Mouse (Mus musculus) v-Abl transformed pro-B cells (cell line): ENCODE data around the gene Tspan11.

ENCODE experiments used
- in situ Hi-C, 2 experiments: fragments of 400-800 bp; cut with MboI; formaldehyde crosslinking; loops; one replicate each; pipeline ENCODE4 v1.15.1; 2025; ENCODE audit not compliant: unreplicated experiment in 2 of 2

The Tspan11 gene

GRCm38 (mm10) chr6:127887511-127888421 is at the start of gene Tspan11:
Gene Tspan11, plus strand, starts transcription at chr6:127887589.
- in situ Hi-C loops: no loop called here

GRCm38 (mm10) chr6:127837910-127838309 is 49.5 kb upstream of the Tspan11 start:
- in situ Hi-C loops: no loop called here

- in situ Hi-C loops: no loop called here
Observed at GRCm38 (mm10) chr6:127839538-127839937, 47.9 kb upstream of the Tspan11 start.

- in situ Hi-C loops: no loop called here
Observed at GRCm38 (mm10) chr6:127840171-127840570, 47.2 kb upstream of the Tspan11 start.

- in situ Hi-C loops: no loop called here
Observed at GRCm38 (mm10) chr6:127841326-127841725, 46.1 kb upstream of the Tspan11 start.

- in situ Hi-C loops: no loop called here
Observed at GRCm38 (mm10) chr6:127846521-127846920, 40.9 kb upstream of the Tspan11 start.

- in situ Hi-C loops: no loop called here
Observed at GRCm38 (mm10) chr6:127849496-127849895, 37.9 kb upstream of the Tspan11 start.

GRCm38 (mm10) chr6:127851611-127852010 is 35.8 kb upstream of the Tspan11 start:
- in situ Hi-C loops: no loop called here

GRCm38 (mm10) chr6:127853241-127853640 is 34.1 kb upstream of the Tspan11 start:
- in situ Hi-C loops: no loop called here

- in situ Hi-C loops: no loop called here
Observed at GRCm38 (mm10) chr6:127853771-127854687, 33.4 kb upstream of the Tspan11 start.

- in situ Hi-C loops: no loop called here
Observed at GRCm38 (mm10) chr6:127854688-127855013, 32.7 kb upstream of the Tspan11 start.

GRCm38 (mm10) chr6:127855711-127856295 is 31.6 kb upstream of the Tspan11 start:
- in situ Hi-C loops: no loop called here

GRCm38 (mm10) chr6:127861951-127862350 is 25.4 kb upstream of the Tspan11 start:
- in situ Hi-C loops: no loop called here

- in situ Hi-C loops: no loop called here
Observed at GRCm38 (mm10) chr6:127865391-127865790, 22.0 kb upstream of the Tspan11 start.

- in situ Hi-C loops: no loop called here
Observed at GRCm38 (mm10) chr6:127868546-127868945, 18.8 kb upstream of the Tspan11 start.

GRCm38 (mm10) chr6:127869121-127869520 is 18.3 kb upstream of the Tspan11 start:
- in situ Hi-C loops: no loop called here

GRCm38 (mm10) chr6:127870345-127871324 is 16.8 kb upstream of the Tspan11 start:
- in situ Hi-C loops: no loop called here

- in situ Hi-C loops: no loop called here
Observed at GRCm38 (mm10) chr6:127871436-127871835, 16.0 kb upstream of the Tspan11 start.

GRCm38 (mm10) chr6:127872581-127872980 is 14.8 kb upstream of the Tspan11 start:
- in situ Hi-C loops: no loop called here

GRCm38 (mm10) chr6:127875883-127876282 is 11.5 kb upstream of the Tspan11 start:
- in situ Hi-C loops: no loop called here
